Mouse (Mus musculus) stomach, embryonic 15.5 days (tissue): Measurements from ENCODE around the gene Arntl2. TPM values are rescaled to one million over a fixed set of nuclear protein-coding genes. Genes with fewer than 3 reads are reported as not detected.

Experiments
- ATAC-seq: fragments of 200-750 bp; cut with Nextera tagmentation; 2 replicates; pipeline ENCODE4 v1.8.0; 2017; ENCODE audit warnings: low read depth, moderate number of reproducible peaks, moderate TSS enrichment; ENCODE audit not compliant: insufficient read depth, low FRiP score
- H3K27ac ChIP-seq: fragments of 300-500 bp; sonication (generic); 2 replicates; pipeline ENCODE4 v1.5.1; 2015; ENCODE audit warnings: mild to moderate bottlenecking, inconsistent platforms
- H3K27me3 ChIP-seq: fragments of 300-500 bp; sonication (generic); replicated peaks from 2 replicates; pipeline ENCODE4 v1.6.1; 2015; ENCODE audit warnings: inconsistent platforms
- H3K36me3 ChIP-seq: fragments of 300-500 bp; sonication (generic); 2 replicates; pipeline ENCODE4 v1.6.1; 2015; ENCODE audit warnings: inconsistent platforms
- H3K4me1 ChIP-seq: fragments of 300-500 bp; sonication (generic); 2 replicates; pipeline ENCODE4 v1.6.1; 2015; ENCODE audit warnings: inconsistent platforms
- H3K4me2 ChIP-seq: fragments of 300-500 bp; sonication (generic); 2 replicates; pipeline ENCODE4 v1.6.1; 2015; ENCODE audit warnings: mild to moderate bottlenecking, inconsistent platforms
- H3K4me3 ChIP-seq: fragments of 300-500 bp; sonication (generic); replicated peaks from 2 replicates; pipeline ENCODE4 v1.5.1; 2015; ENCODE audit warnings: inconsistent platforms
- H3K9ac ChIP-seq: fragments of 300-500 bp; sonication (generic); 2 replicates; pipeline ENCODE4 v1.6.1; 2015; ENCODE audit warnings: inconsistent platforms
- H3K9me3 ChIP-seq: fragments of 300-500 bp; sonication (generic); 2 replicates; pipeline ENCODE4 v1.6.1; 2016; ENCODE audit warnings: inconsistent platforms
- WGBS: fragments of 180-500 bp; shearing (Covaris S2); methylation state at CpG from one replicate; pipeline ENCODE4 v1.1.7; 2015; 5-methylcytosine and 5-hydroxymethylcytosine counted together
- polyA plus RNA-seq: library from polyadenylated mRNA; unstranded; fragments of >200 nt; fragmentation: Nextera tagmentation; extraction: Ambion mirVana; gene quantifications from 2 replicates; pipeline ENCODE4 v1.2.1, GENCODE M21; 2015

Arntl2 gene
- polyA plus RNA-seq, 1 experiment from 2014 or later, result 8.4 TPM

GRCm38 (mm10) chr6:146793527-146793926 lies 2.3 kb upstream of the Arntl2 start:
- no peak overlapping the region for H3K4me2 ChIP-seq
- no peak overlapping the region for H3K9ac ChIP-seq
- 62% methylated on average over 3 of the region's 3 CpGs for WGBS
- H3K9me3 ChIP-seq, result no peaks in the 10 kb centered on the region
- no peaks in the 10 kb centered on the region for H3K36me3 ChIP-seq
- no peak for ATAC-seq
- H3K27ac ChIP-seq, result no peak overlapping the region
- 0 out of 2 replicates have a peak, but pooled peaks cover 3% of the 10 kb centered on the region for H3K4me1 ChIP-seq
- no peaks in the 10 kb centered on the region for H3K27me3 ChIP-seq
- H3K4me3 ChIP-seq, result no peak overlapping the region

- no peaks in the 10 kb centered on the region for H3K9me3 ChIP-seq
- H3K36me3 ChIP-seq, result no peaks in the 10 kb centered on the region
- H3K4me1 ChIP-seq, result 0 out of 2 replicates have a peak, but pooled peaks cover 3% of the 10 kb centered on the region
- no peaks in the 10 kb centered on the region for H3K27me3 ChIP-seq
- no peak overlapping the region for H3K27ac ChIP-seq
- peak overlapping the region; percentile 17 for H3K9ac ChIP-seq
- H3K4me2 ChIP-seq, result peak overlapping the region; percentile 91
- WGBS, result 13% methylated on average over 22 of the region's 22 CpGs
- peak overlapping the region; percentile 56 for H3K4me3 ChIP-seq
- ATAC-seq, result no peak
Measured at GRCm38 (mm10) chr6:146795166-146795923, 510 bp upstream of the Arntl2 start.

- Histone ChIP-seq H3K4me3 (no peak overlapping the region), H3K27me3 (no peaks in the 10 kb centered on the region), H3K27ac (no peak overlapping the region), H3K9ac (no peak overlapping the region), H3K4me1 (0 out of 2 replicates have a peak, but pooled peaks cover 3% of the 10 kb centered on the region), H3K4me2 (no peak overlapping the region), H3K36me3 (no peaks in the 10 kb centered on the region), H3K9me3 (no peaks in the 10 kb centered on the region)
- no peak for ATAC-seq
- 55% methylated on average over 5 of the region's 5 CpGs for WGBS
Measured at GRCm38 (mm10) chr6:146797446-146797845, 1.6 kb downstream of the Arntl2 start.

GRCm38 (mm10) chr6:146809991-146810390 lies 14.1 kb downstream of the Arntl2 start:
- H3K4me1 ChIP-seq, result no peaks in the 10 kb centered on the region
- no peak for ATAC-seq
- no peaks in the 10 kb centered on the region for H3K27me3 ChIP-seq
- no peaks in the 10 kb centered on the region for H3K36me3 ChIP-seq
- H3K4me3 ChIP-seq, result no peak overlapping the region
- no peak overlapping the region for H3K4me2 ChIP-seq
- H3K9me3 ChIP-seq, result no peaks in the 10 kb centered on the region
- 84% methylated on average over 6 of the region's 6 CpGs for WGBS
- no peak overlapping the region for H3K9ac ChIP-seq
- no peak overlapping the region for H3K27ac ChIP-seq

GRCm38 (mm10) chr6:146813007-146813406 lies 17.2 kb downstream of the Arntl2 start:
- no peak overlapping the region for H3K4me2 ChIP-seq
- no peak overlapping the region for H3K27ac ChIP-seq
- no peak overlapping the region for H3K4me3 ChIP-seq
- H3K36me3 ChIP-seq, result no peaks in the 10 kb centered on the region
- no peaks in the 10 kb centered on the region for H3K27me3 ChIP-seq
- H3K9me3 ChIP-seq, result no peaks in the 10 kb centered on the region
- WGBS, result 86% methylated on average over 5 of the region's 5 CpGs
- no peak for ATAC-seq
- H3K9ac ChIP-seq, result no peak overlapping the region
- H3K4me1 ChIP-seq, result no peaks in the 10 kb centered on the region

- H3K9ac ChIP-seq, result no peak overlapping the region
- no peak overlapping the region for H3K27ac ChIP-seq
- no peaks in the 10 kb centered on the region for H3K9me3 ChIP-seq
- H3K36me3 ChIP-seq, result no peaks in the 10 kb centered on the region
- WGBS, result 86% methylated on average over 29 of the region's 29 CpGs
- H3K4me2 ChIP-seq, result no peak overlapping the region
- no peak for ATAC-seq
- no peaks in the 10 kb centered on the region for H3K4me1 ChIP-seq
- no peaks in the 10 kb centered on the region for H3K27me3 ChIP-seq
- H3K4me3 ChIP-seq, result no peak overlapping the region
Measured at GRCm38 (mm10) chr6:146820177-146820965, 24.5 kb downstream of the Arntl2 start.

GRCm38 (mm10) chr6:146821958-146822357 lies 26.1 kb downstream of the Arntl2 start:
- H3K4me2 ChIP-seq, result no peak overlapping the region
- peak; percentile 71; the same call in 1 of the 2 replicates for ATAC-seq
- H3K27ac ChIP-seq, result no peak overlapping the region
- H3K9me3 ChIP-seq, result no peaks in the 10 kb centered on the region
- H3K4me3 ChIP-seq, result no peak overlapping the region
- H3K36me3 ChIP-seq, result no peaks in the 10 kb centered on the region
- H3K4me1 ChIP-seq, result no peaks in the 10 kb centered on the region
- WGBS, result 65% methylated on average over 13 of the region's 13 CpGs
- no peak overlapping the region for H3K9ac ChIP-seq
- no peaks in the 10 kb centered on the region for H3K27me3 ChIP-seq

- Histone ChIP-seq H3K27ac (no peak overlapping the region), H3K4me1 (no peaks in the 10 kb centered on the region), H3K4me2 (no peak overlapping the region), H3K9ac (no peak overlapping the region), H3K36me3 (no peaks in the 10 kb centered on the region), H3K9me3 (no peaks in the 10 kb centered on the region), H3K4me3 (no peak overlapping the region), H3K27me3 (no peaks in the 10 kb centered on the region)
- ATAC-seq, result no peak
- 38% methylated on average over 16 of the region's 16 CpGs for WGBS
Measured at GRCm38 (mm10) chr6:146824727-146825486, 29.1 kb downstream of the Arntl2 start.

- no peak overlapping the region for H3K4me3 ChIP-seq
- ATAC-seq, result no peak
- H3K36me3 ChIP-seq, result no peaks in the 10 kb centered on the region
- H3K27ac ChIP-seq, result no peak overlapping the region
- WGBS, result 79% methylated on average over 1 of the region's 1 CpGs
- no peaks in the 10 kb centered on the region for H3K27me3 ChIP-seq
- H3K9me3 ChIP-seq, result no peaks in the 10 kb centered on the region
- no peaks in the 10 kb centered on the region for H3K4me1 ChIP-seq
- H3K9ac ChIP-seq, result no peak overlapping the region
- H3K4me2 ChIP-seq, result no peak overlapping the region
Measured at GRCm38 (mm10) chr6:146825487-146825773, 29.6 kb downstream of the Arntl2 start.

- no peaks in the 10 kb centered on the region for H3K36me3 ChIP-seq
- H3K4me1 ChIP-seq, result peaks cover 3% of the 10 kb centered on the region; the same call in 1 of the 2 replicates
- H3K9me3 ChIP-seq, result no peaks in the 10 kb centered on the region
- H3K9ac ChIP-seq, result no peak overlapping the region
- no peak overlapping the region for H3K4me3 ChIP-seq
- 88% methylated on average over 12 of the region's 12 CpGs for WGBS
- ATAC-seq, result no peak
- H3K4me2 ChIP-seq, result no peak overlapping the region
- H3K27ac ChIP-seq, result no peak overlapping the region
- no peaks in the 10 kb centered on the region for H3K27me3 ChIP-seq
Measured at GRCm38 (mm10) chr6:146831320-146831719, 35.5 kb downstream of the Arntl2 start.

GRCm38 (mm10) chr6:146833485-146834314 lies 37.8 kb downstream of the Arntl2 start:
- no peak overlapping the region for H3K27ac ChIP-seq
- H3K27me3 ChIP-seq, result no peaks in the 10 kb centered on the region
- 60% methylated on average over 6 of the region's 6 CpGs for WGBS
- H3K9ac ChIP-seq, result no peak overlapping the region
- no peaks in the 10 kb centered on the region for H3K36me3 ChIP-seq
- H3K4me3 ChIP-seq, result no peak overlapping the region
- peaks cover 3% of the 10 kb centered on the region; the same call in 1 of the 2 replicates for H3K4me1 ChIP-seq
- ATAC-seq, result peak; percentile 36; the same call in 1 of the 2 replicates
- no peak overlapping the region for H3K4me2 ChIP-seq
- no peaks in the 10 kb centered on the region for H3K9me3 ChIP-seq
